ENCODE assay signal across 27 mouse cellular contexts in the genomic region with DNA sequence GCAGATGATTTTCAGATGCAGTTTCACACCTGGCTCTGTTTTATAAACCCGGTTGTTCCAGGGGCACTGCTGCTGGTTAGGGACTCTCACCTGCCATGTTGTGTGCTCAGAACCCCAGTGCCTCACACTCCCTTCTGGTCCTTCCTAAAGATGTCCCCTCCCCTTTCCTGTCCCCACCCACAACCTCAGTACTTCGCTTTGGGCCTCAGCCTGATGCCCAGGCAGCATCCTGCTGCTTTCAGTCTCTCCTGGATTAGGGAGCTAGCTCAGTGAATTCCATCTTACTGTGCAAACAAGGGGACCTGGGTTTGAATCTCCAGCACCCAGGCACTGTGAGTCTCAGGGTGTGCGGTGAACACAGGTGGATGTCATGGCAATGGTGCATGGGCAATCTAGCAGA. TPM values are rescaled to one million over a fixed set of nuclear protein-coding genes. Genes with fewer than 3 reads are reported as not detected.
DNase-seq lines count a peak whose midpoint lies in the region; ATAC-seq lines count a peak whose summit lies in the region.
"Had no signal": no experiment of that assay in that cellular context is flagged by ENCODE, and none has a peak within 500 bp of the region (broad histone marks: within the 10 kb centered on the region; RNA-seq: fewer than 3 reads in every experiment).

No protein-coding gene starts in this region.

- peak; percentile 22 for DNase-seq in lung, postnatal 36 days
- no peak for DNase-seq in lung, postnatal 14 days
- peak; percentile 68 for DNase-seq in CD4-positive helper T cell, adult 2 months (ENCODE audit: low read depth, low spot score)
- DNase-seq in induced T-regulatory cell, adult 2 months (ENCODE audit: low read depth), result peak; percentile 77
- peak; percentile 68 for DNase-seq in thymus, postnatal 14 days
- DNase-seq in forebrain, embryonic 11.5 days (ENCODE audit: low spot score), result no peak
- DNase-seq in embryo, embryonic 11 days, result no peak
- no peak for DNase-seq in adipocyte (ENCODE audit: low spot score)
- DNase-seq: adrenal gland, postnatal 10 days; cerebellum, adult 9-10 months; gastrocnemius, postnatal 25 days; kidney, adult 8-10 months; kidney, postnatal 14 days; layer of hippocampus, postnatal 36 days; lung, adult 18-20 months; lung, postnatal 10 days; midbrain, embryonic 14.5 days; retina, postnatal 1 day had no signal

- no peak overlapping the region for H3K4me2 ChIP-seq in forebrain, embryonic 11.5 days (ENCODE audit: low read depth, low read length, severe bottlenecking)
- H3K4me2 ChIP-seq: hindbrain, embryonic 12.5 days; limb, embryonic 13.5 days; liver, embryonic 12.5 days; neural tube, embryonic 13.5 days had no signal

- no peaks in the 10 kb centered on the region for H3K9me3 ChIP-seq in forebrain, embryonic 11.5 days (ENCODE audit: control insufficient read depth, low read length)
- H3K9me3 ChIP-seq: hindbrain, embryonic 12.5 days; liver, embryonic 12.5 days; neural tube, embryonic 13.5 days had no signal

- WGBS in forebrain, embryonic 11.5 days, result 74% methylated on average over 3 of the region's 3 CpGs

- H3K9ac ChIP-seq in forebrain, embryonic 11.5 days (ENCODE audit: low read length), result no peak overlapping the region
- H3K9ac ChIP-seq: hindbrain, embryonic 12.5 days; limb, embryonic 13.5 days; liver, embryonic 12.5 days; neural tube, embryonic 13.5 days had no signal

- ATAC-seq in forebrain, embryonic 11.5 days (replicated peaks; ENCODE audit: low FRiP score), result no peak
- ATAC-seq: forebrain, embryonic 16.5 days; inflammation-experienced regulatory T-cells, adult 6 months; liver, embryonic 12.5 days; Patski had no signal

- H3K27me3 ChIP-seq in forebrain, embryonic 11.5 days (ENCODE audit: control insufficient read depth, insufficient read depth, low read length), result peaks cover 29% of the 10 kb centered on the region
- H3K27me3 ChIP-seq: Patski had no signal

- H3K27ac ChIP-seq in forebrain, embryonic 11.5 days (ENCODE audit: low read depth, low read length), result no peak overlapping the region
- H3K27ac ChIP-seq: heart, adult 2 months; hindbrain, embryonic 12.5 days; limb, embryonic 13.5 days; liver, embryonic 12.5 days; neural tube, embryonic 13.5 days had no signal

- no peaks in the 10 kb centered on the region for H3K36me3 ChIP-seq in forebrain, embryonic 11.5 days (ENCODE audit: control insufficient read depth, insufficient read depth, low read length)
- H3K36me3 ChIP-seq: hindbrain, embryonic 12.5 days; limb, embryonic 13.5 days; liver, embryonic 12.5 days; neural tube, embryonic 13.5 days had no signal

- H3K4me3 ChIP-seq in forebrain, embryonic 11.5 days (ENCODE audit: low read depth, low read length), result no peak overlapping the region
- H3K4me3 ChIP-seq: heart, adult 2 months; hindbrain, embryonic 12.5 days; limb, embryonic 13.5 days; liver, embryonic 12.5 days; neural tube, embryonic 13.5 days had no signal

- H3K4me1 ChIP-seq in forebrain, embryonic 11.5 days (replicated peaks; ENCODE audit: control insufficient read depth, insufficient read depth, low read length), result peaks cover 4% of the 10 kb centered on the region

RNA-seq across cellular contexts. Expression of gene Tap2, which starts 4.1 kb away (rescaled TPM):
- 0.11 and 0.41 TPM in 2 replicates for polyA plus RNA-seq in forebrain, embryonic 11.5 days (2014; fragmentation: Nextera tagmentation; extraction: Ambion mirVana)

RNA-seq across cellular contexts. Expression of gene Psmb8, which starts 9.9 kb away (rescaled TPM):
- 1.5 and 1.6 TPM in 2 replicates for polyA plus RNA-seq in forebrain, embryonic 11.5 days (2014; fragmentation: Nextera tagmentation; extraction: Ambion mirVana)

RNA-seq across cellular contexts. Expression of gene Psmb9, which starts 19.9 kb away (rescaled TPM):
- 0.99 and 1.6 TPM in 2 replicates for polyA plus RNA-seq in forebrain, embryonic 11.5 days (2014; fragmentation: Nextera tagmentation; extraction: Ambion mirVana)

RNA-seq across cellular contexts. Expression of gene Tap1, which starts 20.1 kb away (rescaled TPM):
- polyA plus RNA-seq in forebrain, embryonic 11.5 days (2014; fragmentation: Nextera tagmentation; extraction: Ambion mirVana), result 1.6 and 1.7 TPM in 2 replicates

RNA-seq across cellular contexts. Expression of gene H2-Ob, which starts 31.2 kb away (rescaled TPM):
- not detected in 2 replicates for polyA plus RNA-seq in forebrain, embryonic 11.5 days (2014; fragmentation: Nextera tagmentation; extraction: Ambion mirVana)
- polyA plus RNA-seq: heart, embryonic 14.5 days; hindbrain, embryonic 12.5 days; limb, embryonic 13.5 days; midbrain, embryonic 14.5 days; neural tube, embryonic 13.5 days; Patski had no signal

Comparison
In these comparisons a context has a peak if more than half of its experiments do, and no peak if none do; other contexts are left out.
1. DNase-seq: peak in lung, postnatal 36 days (single experiment), CD4-positive helper T cell, adult 2 months (single experiment), induced T-regulatory cell, adult 2 months (single experiment) and thymus, postnatal 14 days (single experiment); none in lung, postnatal 14 days (single experiment), forebrain, embryonic 11.5 days (single experiment), embryo, embryonic 11 days (single experiment) and adipocyte (single experiment).